Mouse (Mus musculus) gastrocnemius, postnatal 36 days (tissue): ENCODE measurements around the gene Plpp1. TPM values are rescaled to one million over a fixed set of nuclear protein-coding genes. Genes with fewer than 3 reads are reported as not detected.

Experiments
- DNase-seq, 2 experiments: peaks; one replicate each; pipeline ENCODE4 v3.0.0; 2022
- intact Hi-C: fragments of 180-260 bp; cut with DNase I; formaldehyde crosslinking; loops from one replicate; pipeline ENCODE4 v1.15.1; 2025
- total RNA-seq, 2 experiments: library from RNA; stranded (reverse); gene quantifications; 2 replicates each; pipeline ENCODE4 v1.2.3; 2021

The Plpp1 gene
- total RNA-seq, 2 experiments from 2014 or later, result 34.2 to 42.7 TPM

GRCm38 (mm10) chr13:112771447-112772208 is 29.0 kb upstream of the Plpp1 start:
- no peak for DNase-seq
- intact Hi-C loops, result no loop called here

GRCm38 (mm10) chr13:112772252-112772651 is 28.3 kb upstream of the Plpp1 start:
- intact Hi-C loops, result no loop called here
- no peak for DNase-seq

GRCm38 (mm10) chr13:112772861-112773260 is 27.7 kb upstream of the Plpp1 start:
- no peak for DNase-seq
- intact Hi-C loops, result no loop called here

GRCm38 (mm10) chr13:112773991-112774675 is 26.5 kb upstream of the Plpp1 start:
- intact Hi-C loops, result no loop called here
- no peak for DNase-seq

GRCm38 (mm10) chr13:112775856-112776255 is 24.7 kb upstream of the Plpp1 start:
- intact Hi-C loops, result no loop called here
- DNase-seq, result no peak

GRCm38 (mm10) chr13:112778407-112778806 is 22.2 kb upstream of the Plpp1 start:
- intact Hi-C loops, result no loop called here
- DNase-seq, result no peak

GRCm38 (mm10) chr13:112785305-112785704 is 15.3 kb upstream of the Plpp1 start:
- DNase-seq, result no peak
- intact Hi-C loops, result no loop called here

GRCm38 (mm10) chr13:112786142-112786541 is 14.4 kb upstream of the Plpp1 start:
- intact Hi-C loops, result no loop called here
- DNase-seq, result no peak

- intact Hi-C loops, result no loop called here
- DNase-seq, result no peak
These were observed 13.6 kb upstream of the Plpp1 start for GRCm38 (mm10) chr13:112786942-112787533.

- DNase-seq, result no peak
- intact Hi-C loops, result no loop called here
These were observed 9.8 kb upstream of the Plpp1 start for GRCm38 (mm10) chr13:112790774-112791173.

- DNase-seq, result no peak
- intact Hi-C loops, result no loop called here
These were observed 8.7 kb upstream of the Plpp1 start for GRCm38 (mm10) chr13:112791906-112792305.

- intact Hi-C loops, result no loop called here
- DNase-seq, result no peak
These were observed 2.2 kb upstream of the Plpp1 start for GRCm38 (mm10) chr13:112798243-112798952.

- intact Hi-C loops, result no loop called here
- no peak for DNase-seq
These were observed 1.7 kb upstream of the Plpp1 start for GRCm38 (mm10) chr13:112798953-112799305.

GRCm38 (mm10) chr13:112799721-112800241 is 811 bp upstream of the Plpp1 start:
- intact Hi-C loops, result loop anchor here (5.0 kb wide), 3 partner anchors 32 to 52 kb away; no protein-coding TSS in a partner anchor
- no peak for DNase-seq

GRCm38 (mm10) chr13:112801381-112802004 is 901 bp downstream of the Plpp1 start:
- no peak for DNase-seq
- intact Hi-C loops, result loop anchor here (5.0 kb wide), 3 partner anchors 34 to 54 kb away; no protein-coding TSS in a partner anchor

GRCm38 (mm10) chr13:112803106-112803505 is 2.5 kb downstream of the Plpp1 start:
- no peak for DNase-seq
- intact Hi-C loops, result loop anchor here (5.0 kb wide), 3 partner anchors 36 to 56 kb away; no protein-coding TSS in a partner anchor

GRCm38 (mm10) chr13:112803661-112804060 is 3.1 kb downstream of the Plpp1 start:
- intact Hi-C loops, result loop anchor here (5.0 kb wide), 3 partner anchors 36 to 56 kb away; no protein-coding TSS in a partner anchor
- DNase-seq, result no peak

- no peak for DNase-seq
- intact Hi-C loops, result no loop called here
These were observed 4.9 kb downstream of the Plpp1 start for GRCm38 (mm10) chr13:112805529-112805928.

- intact Hi-C loops, result no loop called here
- no peak for DNase-seq
These were observed 7.5 kb downstream of the Plpp1 start for GRCm38 (mm10) chr13:112807936-112808667.
